Mouse (Mus musculus) megakaryocyte, adult 5-6 weeks (primary cell): ENCODE data around the gene Wdr48. TPM values are rescaled to one million over a fixed set of nuclear protein-coding genes. Genes with fewer than 3 reads are reported as not detected.
A peak's percentile ranks its signal among the peaks of the same experiment; 100 is the strongest.

Experiments used
- ATAC-seq: 2 replicates; pipeline ENCODE4 v1.8.0; 2016; ENCODE audit warnings: mild to moderate bottlenecking, inconsistent platforms; ENCODE audit not compliant: poor library complexity, severe bottlenecking
- total RNA-seq, 2 experiments: library from RNA; stranded (forward) in 1 of 2; stranded (reverse) in 1 of 2; fragments of 153-499, 151-499 nt in 1 of 2; fragments of 221-1000, 200-1000 nt in 1 of 2; gene quantifications; 2 replicates each; pipeline versions ENCODE4 v1.2.3 to v1.2.4; 2015 to 2017

Gene Wdr48
- total RNA-seq (2015) = 49.1 and 62.1 TPM in 2 replicates
- total RNA-seq (2017) = 40.8 and 56.3 TPM in 2 replicates

DNA sequence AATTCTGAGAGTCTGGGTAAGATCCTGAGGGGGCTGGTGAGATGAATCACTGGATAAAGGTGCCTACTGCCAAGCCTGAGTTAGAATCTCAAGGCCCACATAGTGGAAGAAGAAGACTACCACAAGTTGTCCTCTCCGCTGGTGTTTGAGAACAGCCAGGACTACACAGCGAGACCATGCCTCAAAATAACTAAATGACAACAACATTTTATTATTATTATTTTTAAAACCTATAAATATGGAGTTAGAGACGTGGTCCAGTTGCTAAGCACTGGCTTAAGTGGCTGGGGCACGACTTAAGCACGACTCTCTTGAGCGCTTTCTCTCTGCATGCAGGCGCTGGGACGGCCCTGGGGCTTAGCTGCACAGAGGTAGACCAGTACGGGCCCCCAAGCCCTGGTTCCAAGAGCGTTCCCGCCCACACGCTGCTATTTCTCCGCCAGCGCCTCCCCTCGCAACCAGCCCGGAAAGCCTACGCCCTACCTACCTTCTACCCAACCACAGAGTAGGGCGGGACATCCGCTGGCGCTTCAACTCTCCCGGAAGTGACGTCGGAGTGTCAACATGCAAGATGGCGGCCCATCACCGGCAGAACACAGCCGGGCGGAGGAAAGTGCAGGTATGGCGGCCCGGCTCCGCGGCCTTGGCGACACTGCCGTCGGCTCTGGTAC is at the start of gene Wdr48:
Gene Wdr48, plus strand, starts transcription at position 540 of the 671 bp plus-strand sequence.
- peak; percentile 97 for ATAC-seq

DNA sequence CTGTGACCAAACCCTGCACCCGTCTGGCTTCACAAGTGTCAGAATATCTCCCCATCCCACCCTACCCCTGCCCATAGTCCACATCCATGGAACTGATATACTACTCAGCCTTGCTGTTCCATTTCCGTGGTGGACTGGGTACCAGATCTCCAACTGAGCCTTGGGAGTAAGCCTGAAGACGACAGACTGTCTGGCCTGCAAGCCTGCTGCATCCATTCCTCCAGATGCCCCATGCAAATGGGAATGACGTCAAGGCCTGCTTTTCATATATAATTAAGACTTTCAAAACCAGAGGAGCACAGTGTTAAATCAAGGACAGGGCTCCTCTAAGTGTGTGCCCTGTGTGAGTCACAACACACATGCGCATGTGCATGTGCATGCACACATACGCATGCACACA is 47.5 kb upstream of the Wdr48 start:
- ATAC-seq = no peak

DNA sequence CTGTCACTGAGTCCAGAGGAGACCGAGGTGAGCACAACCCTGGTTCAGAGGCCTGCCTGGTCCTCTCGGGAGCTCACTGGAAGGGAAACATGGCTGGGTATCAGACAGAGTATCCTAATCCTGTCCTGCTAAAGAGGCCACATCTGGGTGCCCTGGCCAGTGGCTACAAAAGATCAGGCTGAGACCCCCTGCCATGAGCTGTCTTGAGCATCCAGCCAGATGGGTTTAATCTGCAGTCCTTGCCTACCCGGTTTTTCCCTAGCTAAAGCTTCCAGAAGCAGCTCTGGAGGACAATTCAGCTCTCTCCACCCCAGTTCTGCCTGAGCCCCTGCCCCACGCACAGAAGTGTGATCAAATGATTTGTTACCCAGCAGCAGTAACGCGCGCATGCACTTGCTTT is 46.0 kb upstream of the Wdr48 start:
- no peak for ATAC-seq

DNA sequence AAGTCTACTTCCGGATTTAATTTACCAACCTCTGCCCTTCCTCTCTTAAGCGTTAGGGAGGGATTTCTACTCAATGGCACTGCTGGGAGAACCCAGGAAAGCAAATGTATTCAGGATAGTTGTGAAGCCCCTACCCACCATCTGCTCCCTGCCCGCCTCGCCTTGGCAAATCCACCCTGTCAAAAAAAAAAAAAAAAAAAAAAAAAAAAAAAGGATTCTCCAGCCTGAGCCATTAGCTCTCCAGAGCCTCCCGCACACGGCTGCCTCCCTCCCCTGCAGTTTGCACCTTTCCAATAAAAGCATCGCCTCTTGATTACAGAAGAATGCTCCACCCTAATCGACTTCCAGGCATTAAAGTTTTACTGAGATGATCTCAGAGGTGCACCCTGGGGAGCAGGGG is 45.5 kb upstream of the Wdr48 start:
- ATAC-seq = no peak

DNA sequence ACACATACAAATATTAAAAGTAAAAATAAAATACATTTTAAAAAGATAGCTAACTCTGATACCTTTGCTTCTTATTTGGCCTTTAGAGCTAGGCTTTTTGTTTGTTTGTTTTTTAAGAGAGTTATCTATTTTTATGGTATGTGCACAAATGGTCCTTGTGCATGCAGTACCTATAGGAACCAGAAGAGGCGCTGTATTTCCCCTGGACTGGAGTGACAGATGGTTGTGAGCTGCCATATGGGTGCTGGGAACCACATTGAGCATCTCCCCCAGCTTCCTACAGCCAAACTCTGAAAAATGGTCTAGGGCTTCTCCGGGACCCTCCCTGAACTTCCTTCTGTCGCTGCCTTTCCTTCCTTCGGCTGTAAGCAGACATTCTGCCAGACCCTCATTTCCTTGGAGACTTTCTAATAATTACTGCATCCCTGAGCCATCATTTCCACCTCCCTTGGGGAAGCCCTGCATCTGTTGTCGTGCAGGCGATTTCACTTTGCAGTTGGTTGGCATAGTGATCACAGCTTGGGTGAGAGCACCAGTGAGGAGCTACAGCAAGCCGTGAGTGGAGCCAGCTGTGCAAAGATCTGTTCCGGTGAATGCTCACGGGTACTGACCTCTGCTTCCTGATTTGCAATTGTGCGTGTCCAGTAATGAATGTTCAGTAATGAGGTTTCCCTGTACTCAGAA is 42.2 kb upstream of the Wdr48 start:
- ATAC-seq = no peak

DNA sequence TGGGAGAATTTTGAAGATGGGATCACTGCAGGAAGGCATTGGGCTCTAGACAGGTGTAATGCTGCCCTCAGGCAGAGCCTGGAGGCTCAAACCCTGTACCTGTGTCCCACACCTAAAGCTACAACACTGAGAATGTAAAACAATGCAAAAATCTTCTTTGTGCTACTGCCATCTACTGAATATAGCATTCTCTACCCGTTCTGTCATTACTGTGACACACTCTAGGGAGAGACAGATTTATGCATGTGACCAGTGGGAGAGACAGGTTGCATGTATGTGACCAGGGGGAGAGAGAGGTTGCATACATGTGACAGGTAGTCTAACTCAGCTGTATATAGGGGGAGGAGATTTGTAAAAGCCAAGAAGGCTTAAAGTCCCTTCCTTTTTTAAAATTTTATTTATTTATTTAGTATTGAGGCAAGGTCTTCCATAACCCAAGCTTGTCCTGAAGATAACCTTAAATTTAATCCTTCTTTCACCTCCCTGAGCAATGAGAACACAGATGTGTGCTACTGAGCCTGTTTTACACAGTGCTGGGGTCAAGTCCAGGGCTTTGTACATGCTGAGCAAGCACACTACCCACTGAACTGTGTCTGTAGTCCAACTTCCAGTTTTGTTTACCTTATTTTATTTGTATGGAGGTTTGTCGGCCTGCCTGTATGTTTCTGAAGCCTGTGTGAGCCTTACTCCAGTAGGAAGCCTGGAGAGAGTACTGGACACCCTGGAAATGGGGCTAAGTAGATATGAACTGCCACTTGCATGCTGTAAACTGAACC is 41.4 kb upstream of the Wdr48 start:
- ATAC-seq = no peak

DNA sequence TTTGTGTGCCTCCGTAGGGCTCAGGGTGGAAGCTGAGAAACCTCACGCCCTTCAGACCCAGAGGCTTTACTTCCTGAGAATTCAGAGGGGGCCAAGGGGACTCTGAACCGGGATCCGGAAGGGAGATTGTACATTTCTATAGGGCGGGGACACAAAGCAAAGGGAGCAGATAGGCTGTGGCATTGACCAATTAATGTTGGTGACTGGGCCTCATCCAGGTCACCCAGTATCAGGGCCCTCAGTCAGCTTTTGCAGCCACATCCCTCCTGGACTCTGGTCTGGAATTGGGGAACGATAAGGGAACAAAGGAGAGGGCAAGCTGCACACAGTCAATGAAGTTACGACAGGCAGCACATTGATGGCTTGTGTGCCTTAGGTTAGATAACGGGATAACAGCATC is 40.5 kb upstream of the Wdr48 start:
- no peak for ATAC-seq

DNA sequence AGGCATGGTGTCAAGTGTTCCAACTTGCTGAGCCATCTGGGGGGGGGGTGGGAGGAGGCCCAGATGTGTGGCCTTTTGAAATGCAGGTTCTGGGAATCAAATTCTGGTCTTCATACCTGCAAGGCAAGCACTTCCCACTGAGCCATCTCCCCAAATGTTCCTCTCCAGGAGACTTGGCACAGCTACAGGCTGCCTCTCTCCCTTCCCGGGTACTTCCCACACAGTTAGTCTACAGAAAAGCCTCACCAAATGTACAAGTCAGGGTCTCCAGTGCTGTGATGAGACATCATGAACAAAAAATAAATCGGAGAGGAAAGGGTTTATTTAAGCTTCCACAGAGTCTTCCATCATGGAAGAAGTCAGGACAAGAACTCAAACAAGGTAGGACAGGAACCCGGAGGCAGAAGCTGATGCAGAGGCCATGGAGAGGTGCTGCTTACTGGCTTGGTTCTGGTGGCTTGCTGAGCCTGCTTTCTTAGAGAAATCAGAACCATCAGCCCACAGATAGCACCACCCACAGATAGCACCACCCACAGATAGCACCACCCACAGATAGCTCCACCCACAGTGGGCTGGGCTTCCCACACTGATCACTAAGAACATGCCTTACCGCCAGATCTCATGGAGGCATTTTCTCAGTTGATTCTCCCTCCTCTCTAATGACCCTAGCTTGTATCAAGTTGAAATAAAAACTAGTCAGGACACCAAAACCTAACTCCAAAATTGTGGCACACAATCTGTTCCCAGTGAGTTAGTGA is 7.4 kb upstream of the Wdr48 start:
- ATAC-seq = no peak

DNA sequence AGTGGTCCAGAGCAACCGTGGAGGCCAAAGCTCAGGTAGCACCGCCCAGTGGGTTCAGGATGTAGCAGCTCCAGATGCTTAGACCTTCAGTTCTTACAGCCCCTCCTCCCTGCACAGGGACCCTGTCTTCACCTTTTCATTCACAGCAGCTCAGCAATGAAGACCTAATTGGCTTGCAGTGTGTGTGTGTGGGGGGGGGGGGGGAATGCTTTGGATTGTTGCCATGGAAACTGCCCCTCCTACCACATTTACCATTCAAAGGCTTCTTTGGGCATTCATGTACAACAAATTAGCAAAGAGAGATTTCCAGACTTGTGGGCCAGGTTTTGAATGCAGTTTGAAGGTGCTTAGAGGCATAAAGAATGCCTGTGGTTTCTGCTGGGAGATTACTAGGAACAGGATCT is 5.8 kb upstream of the Wdr48 start:
- ATAC-seq = no peak

DNA sequence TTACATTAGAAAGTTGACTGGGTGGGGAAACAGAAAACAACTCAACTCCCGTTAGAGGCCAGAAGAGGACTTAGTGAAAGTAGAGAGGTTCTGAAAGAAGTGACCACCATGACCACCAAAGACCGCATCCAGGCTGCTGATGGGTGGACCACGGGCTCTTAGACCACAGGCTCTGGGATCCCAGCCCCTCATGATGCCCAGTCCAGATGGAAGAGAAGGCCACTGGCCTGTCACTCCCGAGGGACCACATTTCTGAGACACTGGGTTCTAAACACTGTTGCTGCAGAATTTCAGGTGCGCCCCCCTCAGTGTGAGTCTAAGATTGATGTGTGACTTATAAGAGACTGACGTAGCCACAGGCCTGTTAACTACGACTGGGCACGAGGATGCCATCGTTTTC is 5.2 kb upstream of the Wdr48 start:
- ATAC-seq = no peak

DNA sequence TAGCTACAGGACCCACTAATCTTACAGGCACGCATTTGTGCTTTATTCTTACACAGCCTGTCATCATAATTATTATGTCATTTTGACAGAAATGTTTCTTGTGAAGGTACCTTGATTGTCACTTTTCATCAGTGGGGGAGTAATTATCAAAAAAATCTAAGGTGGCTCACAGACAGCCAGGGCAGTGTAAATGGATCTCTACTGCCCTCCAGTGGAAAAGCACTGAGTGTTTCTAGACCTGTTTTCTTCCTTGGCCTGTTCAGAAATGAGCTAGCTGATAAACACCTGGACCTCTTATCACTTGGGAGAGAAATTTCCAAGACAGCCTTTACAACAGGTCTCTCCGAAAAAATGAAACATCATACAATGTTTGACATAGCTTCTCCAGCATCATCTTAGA is 4.0 kb upstream of the Wdr48 start:
- no peak for ATAC-seq

DNA sequence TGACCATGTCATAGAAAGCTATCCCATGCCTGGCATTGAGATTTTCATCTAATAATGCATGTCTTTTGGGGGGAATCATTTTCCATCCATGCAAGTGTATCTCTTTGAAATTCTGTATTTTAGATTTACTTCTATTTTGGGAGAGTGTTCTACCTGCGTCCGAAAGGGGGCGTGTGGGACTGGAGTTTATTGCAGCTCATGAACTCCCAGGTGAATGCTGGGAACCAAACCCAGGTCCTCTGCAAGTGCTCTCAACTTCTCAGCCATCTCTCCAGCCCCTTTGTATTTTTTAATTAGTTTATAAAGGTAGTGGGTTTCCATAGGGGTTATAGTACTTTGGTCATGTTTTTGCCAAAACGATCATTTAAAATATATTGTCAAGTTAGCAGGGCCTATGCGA is 797 bp upstream of the Wdr48 start:
- ATAC-seq = no peak

DNA sequence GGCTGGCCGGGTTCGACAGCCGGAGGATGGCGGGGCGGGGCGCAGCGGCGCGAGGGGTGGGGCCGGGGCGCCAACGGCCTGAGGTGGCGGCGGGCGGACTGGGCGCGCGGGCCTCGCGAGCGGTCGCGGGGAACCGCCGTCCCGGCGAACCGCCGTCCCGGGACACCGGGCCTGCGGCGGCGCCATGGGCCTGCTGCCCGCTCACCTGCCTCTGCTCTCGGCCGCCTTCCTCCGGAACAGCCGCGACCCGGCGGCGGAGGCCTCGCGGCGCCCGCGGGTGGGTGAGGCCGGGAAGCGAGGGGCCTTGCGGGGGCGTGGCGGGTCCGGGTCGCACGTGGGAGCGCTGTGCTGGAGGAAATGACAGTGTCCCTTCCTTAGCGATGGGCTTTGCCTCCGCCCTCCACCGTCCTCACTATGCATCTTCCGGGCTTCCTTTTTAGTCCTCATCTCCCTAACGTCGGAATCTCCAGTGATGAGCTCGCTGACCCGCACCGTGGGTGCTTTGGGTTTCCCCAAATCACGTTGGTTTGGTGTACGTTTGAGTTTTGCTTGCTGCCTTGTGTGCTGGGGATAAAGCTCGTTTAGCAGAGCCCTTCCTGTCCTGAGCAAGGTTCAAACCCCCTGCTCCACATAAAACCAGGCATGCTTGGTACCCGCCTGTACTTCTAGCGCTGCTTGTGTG is 503 bp downstream of the Wdr48 start:
- peak; percentile 55 for ATAC-seq

DNA sequence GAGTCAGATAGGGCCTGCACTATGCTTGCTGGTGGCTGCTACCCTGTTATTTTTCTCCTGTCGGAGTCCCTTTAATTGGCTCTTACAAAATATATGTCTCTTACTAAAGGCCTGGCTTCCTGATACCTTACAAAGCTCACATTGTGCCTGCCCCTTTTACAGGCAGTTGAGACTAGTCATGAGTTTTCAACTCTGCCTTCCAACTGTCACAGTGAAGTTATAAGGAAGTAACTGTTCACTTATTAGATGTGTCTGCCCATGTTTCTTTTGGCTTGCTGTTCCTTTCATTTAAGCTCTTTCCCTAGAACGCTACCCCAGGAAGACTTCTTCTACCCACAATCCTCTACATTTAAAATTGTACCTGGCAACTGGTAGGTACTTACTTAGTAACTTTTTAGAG is 4.8 kb downstream of the Wdr48 start:
- no peak for ATAC-seq

DNA sequence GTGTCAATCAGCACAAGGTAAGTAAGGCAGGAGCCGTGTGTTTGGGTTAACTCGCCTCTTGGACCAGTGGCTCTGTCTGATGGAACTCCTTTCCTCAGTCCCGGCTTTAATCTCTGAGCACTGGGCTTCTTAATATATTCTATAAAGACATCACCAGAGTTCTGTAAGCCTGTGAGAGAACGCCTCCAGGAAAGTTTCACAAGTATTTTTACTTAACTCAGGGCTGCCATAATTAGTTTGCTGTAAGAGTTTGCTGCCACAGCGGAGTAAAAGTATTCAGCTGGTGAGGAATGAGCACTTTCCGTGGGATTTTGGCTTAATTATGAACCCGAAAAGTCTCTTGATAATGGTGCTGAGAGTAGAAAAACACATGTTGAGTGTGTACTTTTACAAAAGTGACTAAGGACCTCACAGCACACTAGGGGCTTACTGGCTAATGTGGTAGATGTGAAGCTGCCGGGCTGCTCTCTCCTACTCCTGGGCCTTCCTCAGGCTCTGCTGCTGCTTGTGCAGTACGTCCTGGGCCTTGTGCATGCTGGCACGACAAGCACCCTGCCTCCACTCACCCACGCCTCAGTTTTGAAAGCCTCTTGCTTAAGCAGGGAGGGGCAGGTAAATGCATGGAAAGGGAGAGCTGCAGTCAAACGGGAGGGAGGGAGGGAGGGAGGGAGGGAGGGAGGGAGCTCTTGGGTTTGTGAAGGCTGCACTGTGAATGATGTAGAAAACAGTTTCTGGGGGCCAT is 7.9 kb downstream of the Wdr48 start:
- no peak for ATAC-seq

DNA sequence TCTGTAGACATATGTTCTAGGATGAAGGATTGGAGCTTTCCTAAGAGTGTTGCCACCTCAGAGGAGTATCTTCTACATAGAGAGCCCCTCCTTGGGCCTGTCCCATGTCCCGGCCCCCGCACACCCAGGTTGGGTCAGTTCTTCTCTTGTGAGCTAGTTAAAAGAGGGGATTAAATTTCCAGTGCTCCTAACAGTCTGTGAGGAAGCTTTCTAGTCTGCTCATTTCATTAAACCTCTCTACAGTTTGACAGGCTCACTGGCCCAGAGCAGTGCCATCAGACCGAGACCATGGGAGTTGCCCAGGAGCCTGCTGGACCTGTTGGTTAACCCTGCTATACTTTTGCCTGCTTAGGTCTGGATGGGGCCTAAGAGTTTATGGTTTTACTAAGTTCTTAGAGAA is 14.0 kb downstream of the Wdr48 start:
- no peak for ATAC-seq

DNA sequence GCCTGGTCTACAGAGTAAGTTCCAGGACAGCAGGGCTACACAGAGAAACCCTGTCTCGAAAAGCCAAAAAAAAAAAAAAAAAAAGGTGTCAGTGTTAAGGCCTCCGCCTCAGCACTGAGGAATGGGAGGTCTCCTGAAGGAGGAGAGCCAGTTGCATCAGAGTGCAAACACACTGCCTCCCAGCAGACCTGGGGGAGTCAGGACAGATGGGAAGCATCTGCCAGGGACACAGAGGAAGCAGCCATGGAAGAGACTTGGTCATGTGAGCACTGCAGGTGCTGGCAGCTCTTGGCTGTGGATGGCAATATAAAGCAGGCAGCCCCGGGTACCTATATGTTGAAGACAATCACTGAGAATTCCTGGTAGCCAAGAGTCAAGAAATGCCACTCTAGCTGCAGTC is 15.3 kb downstream of the Wdr48 start:
- no peak for ATAC-seq

DNA sequence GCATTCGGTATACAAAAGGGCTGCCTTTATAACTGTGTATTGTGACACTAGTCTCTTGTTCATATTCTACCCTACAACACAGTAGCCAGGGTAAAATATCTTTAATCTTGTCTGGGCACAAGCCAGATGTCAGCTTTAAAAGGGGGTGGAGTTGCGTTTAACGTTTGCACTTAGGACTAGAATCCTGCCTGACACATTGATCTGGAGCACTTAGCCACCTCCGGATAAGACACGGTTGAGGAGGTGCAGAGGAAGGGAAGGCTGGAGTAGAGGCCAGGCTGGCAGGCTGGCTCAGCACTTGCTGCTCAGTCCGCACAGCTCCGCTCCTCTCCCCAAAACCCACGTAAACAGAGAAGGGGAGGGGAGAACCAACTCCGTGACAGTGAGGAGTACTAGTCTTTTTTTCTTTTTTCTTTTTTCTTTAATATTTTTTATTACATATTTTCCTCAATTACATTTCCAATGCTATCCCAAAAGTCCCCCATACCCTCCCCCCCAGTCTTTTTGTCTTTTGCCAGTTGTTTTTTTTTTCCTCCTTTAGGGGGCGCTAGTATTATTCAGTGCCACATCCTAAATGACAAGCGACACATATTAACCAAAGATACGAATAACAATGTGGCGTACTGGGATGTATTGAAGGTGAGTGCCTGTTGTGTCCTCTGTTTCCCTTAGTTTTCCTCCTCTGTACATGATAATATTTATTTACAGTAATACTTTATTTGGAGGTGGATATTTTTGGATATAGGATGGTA is 18.6 kb downstream of the Wdr48 start:
- no peak for ATAC-seq

DNA sequence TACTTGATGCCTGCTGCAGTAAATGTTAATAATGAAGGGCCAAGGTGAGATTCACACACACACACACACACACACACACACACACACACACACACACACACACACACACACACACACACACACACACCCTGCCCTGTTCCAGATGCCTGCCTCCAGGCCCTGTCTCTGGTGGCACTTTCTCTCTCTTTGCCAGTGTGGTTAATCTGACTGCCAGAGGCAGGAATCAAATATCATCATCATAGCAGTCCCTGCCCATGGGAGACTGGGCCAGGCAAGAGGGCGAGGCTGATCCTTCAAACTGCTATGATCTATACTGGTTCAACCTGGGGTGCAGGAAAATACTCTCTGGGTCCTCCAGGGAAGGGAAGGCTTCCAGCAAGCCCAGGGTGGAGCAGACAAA is 25.2 kb downstream of the Wdr48 start:
- ATAC-seq = no peak
